Mouse (Mus musculus): ENCODE measurements at regions not wholly inside any gene's neighbourhood (a gene's known extent, or its start where the extent isn't known, plus 50 kb on each side); places are given as distances from the start of the nearest gene placed in this dataset.
A peak's percentile ranks its signal among the peaks of the same experiment; 100 is the strongest.
"Not testable (repeated sequence)": the region's sequence is repeated elsewhere in the genome, so short reads cannot be mapped to it uniquely, and the experiment has no call there.

DNA sequence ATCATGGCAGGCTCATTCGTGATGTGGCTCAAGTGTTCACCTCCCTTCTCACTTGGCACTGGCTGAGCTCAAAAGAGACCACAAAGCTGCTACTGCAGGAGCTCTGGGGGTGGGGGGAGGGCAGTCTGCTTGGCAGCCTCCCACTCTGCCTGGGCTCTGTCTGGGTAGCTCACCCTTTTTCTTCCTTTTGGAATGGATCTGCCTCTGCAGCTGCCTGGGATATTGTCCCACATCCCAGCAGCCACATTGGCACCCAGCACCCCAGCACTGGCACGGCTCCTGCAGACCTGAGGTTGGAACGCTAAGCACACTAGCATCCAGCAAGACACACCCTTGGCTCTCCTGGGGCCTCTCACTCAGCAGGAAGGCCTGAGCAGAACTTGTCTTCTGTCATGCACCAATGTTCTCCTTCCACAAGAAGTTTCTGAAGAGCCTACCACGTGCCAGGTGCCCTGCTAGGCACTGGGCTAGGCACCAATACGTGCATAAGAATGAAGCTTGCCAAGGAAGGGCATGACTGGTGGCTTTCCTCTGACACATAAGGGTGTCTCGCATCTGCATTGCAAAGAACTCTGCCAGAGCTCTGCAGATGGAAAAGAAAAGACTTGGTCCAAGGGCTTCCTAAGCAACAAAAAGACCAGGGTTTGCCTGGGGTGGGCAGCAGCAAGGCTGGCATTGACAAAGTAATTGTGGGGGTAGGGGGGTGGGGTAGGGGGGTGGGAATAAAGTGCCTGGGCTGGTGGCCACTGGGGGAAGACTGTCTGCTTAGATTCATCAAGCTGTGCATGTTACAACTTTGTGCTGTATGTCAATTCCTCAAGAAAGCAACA, 112.1 kb upstream of the Sipa1l1 start:
- H3K9me3 ChIP-seq; H3K27me3 ChIP-seq (ENCODE audit: insufficient read depth, poor library complexity, severe bottlenecking); H3K4me1 ChIP-seq (replicated peaks); H3K27ac ChIP-seq; H3K36me3 ChIP-seq; DNase-seq (ENCODE audit: low spot score); H3K4me3 ChIP-seq: not testable (repeated sequence)
- WGBS, result no CpG with 5 or more reads among the region's 6 CpGs

DNA sequence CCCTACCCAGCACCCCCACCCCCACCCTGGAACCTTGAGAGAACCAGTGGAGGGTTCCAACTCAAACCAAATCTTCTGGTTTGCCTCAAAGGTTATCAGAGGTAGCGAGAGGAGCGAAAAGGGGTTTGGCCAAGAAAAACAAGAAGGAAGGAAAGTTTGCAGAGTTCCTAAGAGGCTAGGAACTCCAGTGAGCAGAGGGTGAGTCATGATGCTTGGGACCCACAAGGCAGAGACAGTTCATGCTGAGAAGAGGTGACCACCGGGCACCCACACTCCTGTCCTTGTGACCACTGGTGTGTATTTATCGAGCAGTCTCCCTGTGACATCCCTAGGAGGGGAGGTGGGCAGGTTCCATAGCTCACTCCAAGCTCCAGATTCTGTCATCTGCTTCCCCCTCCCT, 104.1 kb upstream of the Sipa1l1 start:
- Histone ChIP-seq H3K27me3 (ENCODE audit: insufficient read depth, poor library complexity, severe bottlenecking) (no peaks in the 10 kb centered on the region), H3K27ac (no peak overlapping the region), H3K9me3 (0 out of 2 replicates have a peak, but pooled peaks cover 4% of the 10 kb centered on the region), H3K4me3 (no peak overlapping the region), H3K36me3 (no peaks in the 10 kb centered on the region), H3K4me1 (replicated peaks) (peaks cover 4% of the 10 kb centered on the region; the same call in 1 of the 2 replicates)
- 87% methylated on average over 4 of the region's 4 CpGs for WGBS
- DNase-seq (ENCODE audit: low spot score), result no peak

- Histone ChIP-seq H3K9me3 (0 out of 2 replicates have a peak, but pooled peaks cover 4% of the 10 kb centered on the region), H3K4me3 (no peak overlapping the region), H3K36me3 (no peaks in the 10 kb centered on the region), H3K4me1 (replicated peaks) (peaks cover 4% of the 10 kb centered on the region; the same call in 1 of the 2 replicates), H3K27me3 (ENCODE audit: insufficient read depth, poor library complexity, severe bottlenecking) (no peaks in the 10 kb centered on the region), H3K27ac (no peak overlapping the region)
- WGBS, result 49% methylated on average over 4 of the region's 4 CpGs
- no peak for DNase-seq (ENCODE audit: low spot score)
Observed at GRCm38 (mm10) chr12:82066860-82067259, 102.3 kb upstream of the Sipa1l1 start.

DNA sequence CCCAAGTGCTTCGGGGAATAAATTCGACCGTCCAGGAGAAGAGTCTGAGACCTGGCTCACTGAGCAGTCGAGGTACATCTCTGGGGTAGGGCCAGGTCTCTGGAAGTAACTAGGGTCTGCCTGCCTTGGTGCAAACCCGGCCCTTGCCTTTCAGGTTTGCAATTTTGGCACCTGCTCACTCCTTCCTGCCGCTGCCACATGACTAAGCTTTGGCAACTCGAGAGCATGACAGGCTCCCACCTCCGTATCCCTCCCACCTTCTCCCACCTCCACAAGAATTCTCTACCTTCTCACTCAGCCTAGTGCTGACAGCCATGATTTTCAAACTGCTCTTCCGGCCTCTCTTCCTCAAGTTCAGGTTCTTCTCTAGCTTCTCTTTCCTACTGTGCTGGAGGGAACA, 99.5 kb upstream of the Sipa1l1 start:
- no peak overlapping the region for H3K27ac ChIP-seq
- 91% methylated on average over 9 of the region's 9 CpGs for WGBS
- DNase-seq (ENCODE audit: low spot score), result no peak
- 0 out of 2 replicates have a peak, but pooled peaks cover 4% of the 10 kb centered on the region for H3K9me3 ChIP-seq
- no peaks in the 10 kb centered on the region for H3K27me3 ChIP-seq (ENCODE audit: insufficient read depth, poor library complexity, severe bottlenecking)
- no peaks in the 10 kb centered on the region for H3K36me3 ChIP-seq
- H3K4me3 ChIP-seq, result no peak overlapping the region
- peaks cover 8% of the 10 kb centered on the region for H3K4me1 ChIP-seq (replicated peaks)

DNA sequence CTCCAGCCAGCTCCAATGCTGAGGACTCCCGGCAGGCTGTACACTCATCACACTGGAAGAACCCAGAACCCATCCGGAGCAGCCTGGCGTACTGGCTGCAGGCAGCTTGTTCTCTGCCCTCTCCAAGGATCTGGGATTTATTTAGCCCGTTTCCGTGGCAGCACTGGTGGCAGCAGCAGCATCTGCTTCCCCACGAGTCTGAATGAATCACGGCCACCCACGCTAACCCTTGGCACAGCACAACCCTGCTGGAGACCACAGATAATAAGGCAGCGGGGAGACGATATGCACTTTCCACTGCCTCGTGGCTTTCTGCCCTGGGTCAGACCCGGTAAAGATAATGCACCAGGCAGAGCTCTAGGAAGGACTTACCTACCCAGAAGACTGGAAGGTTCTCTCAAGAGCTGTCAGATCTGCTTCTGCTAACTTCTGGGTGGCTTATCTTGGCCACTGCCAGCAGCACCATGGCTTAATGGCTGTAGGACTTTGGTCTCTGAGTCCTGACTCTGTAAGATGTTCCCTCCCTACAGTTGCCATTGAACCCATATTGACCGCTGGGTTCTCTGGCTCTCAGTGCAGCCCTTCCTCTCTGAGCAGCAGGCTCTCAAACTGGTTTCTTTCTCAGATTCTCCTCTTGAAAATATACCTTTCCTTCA, 96.2 kb upstream of the Sipa1l1 start:
- Histone ChIP-seq H3K27me3 (ENCODE audit: insufficient read depth, poor library complexity, severe bottlenecking) (no peaks in the 10 kb centered on the region), H3K4me1 (replicated peaks) (peaks cover 15% of the 10 kb centered on the region), H3K4me3 (no peak overlapping the region), H3K36me3 (no peaks in the 10 kb centered on the region), H3K9me3 (0 out of 2 replicates have a peak, but pooled peaks cover 4% of the 10 kb centered on the region), H3K27ac (no peak overlapping the region)
- 72% methylated on average over 13 of the region's 13 CpGs for WGBS
- DNase-seq (ENCODE audit: low spot score), result no peak

DNA sequence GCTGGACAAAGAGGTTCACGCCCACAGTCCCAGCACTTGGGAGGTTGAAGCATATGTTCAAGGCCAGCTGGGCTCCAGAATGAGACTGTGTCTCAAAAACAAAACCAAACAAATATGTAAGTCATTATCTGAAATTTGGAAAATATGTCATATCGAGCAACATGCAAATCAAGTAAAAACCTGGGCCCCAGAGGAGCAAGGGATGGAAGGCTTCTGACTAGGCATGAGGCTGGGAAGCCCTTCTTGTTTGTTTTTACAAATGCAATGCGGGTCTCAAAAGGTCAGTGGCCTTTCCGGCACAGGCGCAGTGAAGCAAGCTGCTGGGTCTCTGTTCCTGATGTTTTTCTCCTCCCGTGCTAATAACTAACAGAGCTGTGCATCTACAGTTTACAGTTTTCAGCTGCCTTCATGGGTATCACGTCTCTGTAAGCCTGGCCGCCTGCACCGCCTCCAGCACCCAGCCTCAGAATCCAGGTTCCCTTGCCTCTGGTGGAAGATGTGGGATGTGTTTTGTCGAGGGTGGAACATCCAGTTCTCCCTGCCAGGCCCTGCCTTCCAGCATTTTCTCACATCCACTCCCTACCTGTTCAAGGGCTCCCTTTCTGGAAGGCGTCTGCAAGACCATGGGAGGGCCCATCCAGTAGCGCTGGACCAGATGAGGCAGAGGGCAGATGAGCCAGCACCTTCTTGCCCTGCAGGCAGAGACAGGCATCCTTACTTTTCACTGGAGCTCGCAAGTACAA, 93.5 kb upstream of the Sipa1l1 start:
- Histone ChIP-seq H3K36me3 (no peaks in the 10 kb centered on the region), H3K27ac (peak overlapping the region; percentile 36), H3K4me3 (no peak overlapping the region), H3K27me3 (ENCODE audit: insufficient read depth, poor library complexity, severe bottlenecking) (no peaks in the 10 kb centered on the region), H3K9me3 (no peaks in the 10 kb centered on the region), H3K4me1 (replicated peaks) (peaks cover 15% of the 10 kb centered on the region)
- 57% methylated on average over 13 of the region's 13 CpGs for whole genome bisulfite sequencing
- peak; percentile 52 for DNase-seq (ENCODE audit: low spot score)

- WGBS, result 79% methylated on average over 8 of the region's 8 CpGs
- no peaks in the 10 kb centered on the region for H3K9me3 ChIP-seq
- no peak for DNase-seq (ENCODE audit: low spot score)
- H3K27ac ChIP-seq, result no peak overlapping the region
- H3K4me1 ChIP-seq (replicated peaks), result peaks cover 15% of the 10 kb centered on the region
- H3K4me3 ChIP-seq, result no peak overlapping the region
- H3K36me3 ChIP-seq, result no peaks in the 10 kb centered on the region
- H3K27me3 ChIP-seq (ENCODE audit: insufficient read depth, poor library complexity, severe bottlenecking), result no peaks in the 10 kb centered on the region
Observed at GRCm38 (mm10) chr12:82076766-82077165, 92.4 kb upstream of the Sipa1l1 start.

DNA sequence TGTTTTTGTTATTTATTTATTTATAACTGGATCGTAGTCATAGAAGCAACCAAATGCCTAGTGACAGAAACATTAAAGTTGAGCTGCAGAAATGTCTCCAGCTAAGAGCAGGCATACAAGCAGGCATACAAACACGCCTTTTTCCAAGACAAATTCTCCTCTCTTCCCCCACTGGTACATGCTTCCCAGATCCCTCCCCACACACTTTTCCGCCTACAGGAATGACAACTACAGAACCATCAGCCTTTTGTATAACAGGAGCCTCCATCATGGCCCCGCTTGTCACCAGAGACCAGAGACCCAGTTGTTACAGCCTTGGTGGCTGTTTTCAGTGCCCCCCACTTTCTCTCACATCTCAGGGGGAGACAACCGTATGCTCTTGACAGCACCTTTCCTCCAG, 91.2 kb upstream of the Sipa1l1 start:
- no peak for DNase-seq (ENCODE audit: low spot score)
- WGBS, result 85% methylated on average over 5 of the region's 5 CpGs
- H3K36me3 ChIP-seq, result no peaks in the 10 kb centered on the region
- no peak overlapping the region for H3K27ac ChIP-seq
- no peaks in the 10 kb centered on the region for H3K9me3 ChIP-seq
- H3K4me1 ChIP-seq (replicated peaks), result peaks cover 12% of the 10 kb centered on the region
- H3K4me3 ChIP-seq, result no peak overlapping the region
- no peaks in the 10 kb centered on the region for H3K27me3 ChIP-seq (ENCODE audit: insufficient read depth, poor library complexity, severe bottlenecking)

GRCm38 (mm10) chr12:82078740-82079139, 90.4 kb upstream of the Sipa1l1 start:
- no peaks in the 10 kb centered on the region for H3K27me3 ChIP-seq (ENCODE audit: insufficient read depth, poor library complexity, severe bottlenecking)
- DNase-seq (ENCODE audit: low spot score), result no peak
- no peak overlapping the region for H3K4me3 ChIP-seq
- no peaks in the 10 kb centered on the region for H3K36me3 ChIP-seq
- peaks cover 10% of the 10 kb centered on the region for H3K4me1 ChIP-seq (replicated peaks)
- no peaks in the 10 kb centered on the region for H3K9me3 ChIP-seq
- no peak overlapping the region for H3K27ac ChIP-seq

GRCm38 (mm10) chr12:82080196-82080880, 88.8 kb upstream of the Sipa1l1 start:
- H3K4me3 ChIP-seq, result no peak overlapping the region
- 80% methylated on average over 6 of the region's 6 CpGs for WGBS
- no peaks in the 10 kb centered on the region for H3K36me3 ChIP-seq
- no peak for DNase-seq (ENCODE audit: low spot score)
- H3K9me3 ChIP-seq, result no peaks in the 10 kb centered on the region
- peaks cover 10% of the 10 kb centered on the region for H3K4me1 ChIP-seq (replicated peaks)
- H3K27ac ChIP-seq, result no peak overlapping the region
- no peaks in the 10 kb centered on the region for H3K27me3 ChIP-seq (ENCODE audit: insufficient read depth, poor library complexity, severe bottlenecking)

DNA sequence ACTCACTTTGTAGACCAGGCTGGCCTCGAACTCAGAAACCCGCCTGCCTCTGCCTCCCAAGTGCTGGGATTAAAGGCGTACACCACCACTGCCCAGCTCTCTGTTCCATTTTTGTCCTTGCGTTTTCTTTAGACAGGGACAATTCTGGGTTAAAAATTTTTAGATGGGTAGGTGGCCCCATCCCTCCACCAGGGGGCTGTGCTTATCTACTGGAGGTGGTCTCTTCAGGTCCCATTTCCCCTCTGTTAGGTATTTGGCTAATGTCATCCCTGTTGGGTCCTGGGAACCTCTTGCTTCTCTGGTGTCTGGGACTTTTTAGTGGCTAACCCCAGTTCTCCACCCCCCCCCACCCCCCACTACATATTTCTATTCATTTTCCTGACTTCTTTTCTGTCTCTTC, 86.5 kb upstream of the Sipa1l1 start:
- not testable (repeated sequence) for H3K4me3 ChIP-seq; H3K9me3 ChIP-seq; DNase-seq (ENCODE audit: low spot score); H3K4me1 ChIP-seq (replicated peaks); H3K27me3 ChIP-seq (ENCODE audit: insufficient read depth, poor library complexity, severe bottlenecking); H3K36me3 ChIP-seq; H3K27ac ChIP-seq
- WGBS, result 94% methylated on average over 4 of the region's 4 CpGs

DNA sequence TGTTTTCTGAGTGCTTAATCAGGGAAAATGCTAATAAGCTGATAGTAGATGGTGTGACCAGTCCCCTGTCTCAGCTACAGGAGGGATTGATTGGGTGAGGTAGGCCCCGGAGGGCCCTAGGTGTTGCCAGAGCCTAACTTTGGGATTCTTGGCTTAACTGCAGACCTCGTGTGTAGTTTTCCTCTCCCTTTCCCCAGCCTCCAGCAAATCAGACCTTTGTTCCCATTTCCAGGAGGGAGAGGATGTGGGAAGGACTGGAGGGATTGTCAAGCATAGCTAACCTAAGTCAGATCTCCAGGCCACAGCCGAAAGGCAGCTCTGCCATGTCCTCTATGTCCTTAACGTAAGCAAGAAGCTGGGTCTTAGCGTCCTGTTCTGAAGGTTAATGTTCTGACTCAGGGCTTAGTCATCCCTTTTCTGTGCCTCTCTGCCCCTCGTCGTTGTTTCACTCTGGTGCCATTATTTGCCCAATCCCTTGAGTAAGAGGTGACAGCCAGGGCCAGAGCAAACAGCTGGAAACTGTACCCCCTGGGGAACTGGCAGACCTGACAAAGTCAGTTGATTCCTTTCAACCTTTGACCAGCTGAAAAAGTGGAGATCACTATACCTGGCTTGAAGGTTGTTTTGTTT, 83.2 kb upstream of the Sipa1l1 start:
- no peak overlapping the region for H3K4me3 ChIP-seq
- H3K9me3 ChIP-seq, result no peaks in the 10 kb centered on the region
- H3K36me3 ChIP-seq, result no peaks in the 10 kb centered on the region
- H3K4me1 ChIP-seq (replicated peaks), result no peaks in the 10 kb centered on the region
- WGBS, result 48% methylated on average over 7 of the region's 7 CpGs
- no peak overlapping the region for H3K27ac ChIP-seq
- DNase-seq (ENCODE audit: low spot score), result no peak
- H3K27me3 ChIP-seq (ENCODE audit: insufficient read depth, poor library complexity, severe bottlenecking), result no peaks in the 10 kb centered on the region
